Mouse (Mus musculus) left cerebral cortex, postnatal 25 days (tissue): ENCODE measurements around the gene Kdm6a. TPM values are rescaled to one million over a fixed set of nuclear protein-coding genes. Genes with fewer than 3 reads are reported as not detected.

Experiments
- DNase-seq, 2 experiments: peaks; one replicate each; pipeline ENCODE4 v3.0.0; 2022; ENCODE audit warnings: low spot score in 2 of 2, mixed read lengths in 1 of 2
- intact Hi-C: fragments of 180-260 bp; cut with DNase I; formaldehyde crosslinking; loops from one replicate; pipeline ENCODE4 v1.15.1; 2025
- total RNA-seq, 2 experiments: library from RNA; stranded (reverse); gene quantifications; 2 replicates each; pipeline ENCODE4 v1.2.3; 2021

Gene Kdm6a
- total RNA-seq, 2 experiments from 2014 or later: 40.8 to 54.0 TPM

GRCm38 (mm10) chrX:18280134-18280533 lies 117.8 kb downstream of the Kdm6a start:
- DNase-seq: no peak
- intact Hi-C loops: no loop called here

Other genes with a start within 250 kb of the Kdm6a start
- not detected for gene Dusp21, start 16.7 kb upstream of the Kdm6a start, total RNA-seq